Mouse (Mus musculus): ENCODE measurements around the gene Nelfe. TPM values are rescaled to one million over a fixed set of nuclear protein-coding genes. Genes with fewer than 3 reads are reported as not detected.

The Nelfe gene
- polyA plus RNA-seq, 1 experiment, result 173 TPM

DNA sequence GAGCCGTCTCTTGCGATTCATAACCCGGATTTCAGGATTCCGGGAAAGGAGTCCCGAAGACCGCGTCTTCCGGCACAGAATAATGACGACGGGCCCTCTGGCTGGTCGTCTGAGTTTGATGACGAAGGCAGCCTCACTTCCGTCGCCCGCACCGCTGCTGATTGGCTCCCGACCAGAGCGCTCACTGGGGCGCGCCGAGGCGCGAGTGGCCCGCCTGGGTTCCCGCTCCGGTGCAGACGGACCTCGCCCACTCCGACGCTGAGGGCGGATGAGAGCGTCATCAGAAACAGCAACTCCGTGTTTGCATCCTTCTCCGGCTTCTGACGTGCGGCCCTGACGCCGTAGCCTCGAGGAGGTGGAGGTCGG lies 13.4 kb upstream of the Nelfe start, which contains the start of the genes Stk19 and Dxo:
TSS of gene Stk19 (minus strand) at position 90 of the 366 bp plus-strand sequence.
TSS of gene Dxo (plus strand) at position 164 of the 366 bp plus-strand sequence.
- TF ChIP-seq CTCF (IDR thresholded peaks at IDR 0.05; ENCODE audit: control insufficient read depth, insufficient read depth, insufficient replicate concordance, low read depth, low read length) (no peak), POLR2A (IDR thresholded peaks at IDR 0.05; ENCODE audit: control insufficient read depth, low read depth, low read length) (peak; percentile 51; the same call in 1 of the 2 replicates)
- H3K27ac ChIP-seq (ENCODE audit: control insufficient read depth, insufficient read depth, low read depth, low read length), result peak within 1 kb of the TSS; percentile 86
- peaks cover 14% of the 10 kb centered on the region for H3K4me1 ChIP-seq (ENCODE audit: control insufficient read depth, insufficient read depth, low read length)
- peaks cover 1% of the 10 kb centered on the region; the same call in 1 of the 2 replicates for H3K36me3 ChIP-seq (ENCODE audit: control insufficient read depth, insufficient read depth, low read length)
- no peaks in the 10 kb centered on the region for H3K27me3 ChIP-seq (ENCODE audit: control insufficient read depth, insufficient read depth, low read length)
- H3K4me3 ChIP-seq (ENCODE audit: control insufficient read depth, low read depth, low read length), result peak within 1 kb of the TSS; percentile 99

DNA sequence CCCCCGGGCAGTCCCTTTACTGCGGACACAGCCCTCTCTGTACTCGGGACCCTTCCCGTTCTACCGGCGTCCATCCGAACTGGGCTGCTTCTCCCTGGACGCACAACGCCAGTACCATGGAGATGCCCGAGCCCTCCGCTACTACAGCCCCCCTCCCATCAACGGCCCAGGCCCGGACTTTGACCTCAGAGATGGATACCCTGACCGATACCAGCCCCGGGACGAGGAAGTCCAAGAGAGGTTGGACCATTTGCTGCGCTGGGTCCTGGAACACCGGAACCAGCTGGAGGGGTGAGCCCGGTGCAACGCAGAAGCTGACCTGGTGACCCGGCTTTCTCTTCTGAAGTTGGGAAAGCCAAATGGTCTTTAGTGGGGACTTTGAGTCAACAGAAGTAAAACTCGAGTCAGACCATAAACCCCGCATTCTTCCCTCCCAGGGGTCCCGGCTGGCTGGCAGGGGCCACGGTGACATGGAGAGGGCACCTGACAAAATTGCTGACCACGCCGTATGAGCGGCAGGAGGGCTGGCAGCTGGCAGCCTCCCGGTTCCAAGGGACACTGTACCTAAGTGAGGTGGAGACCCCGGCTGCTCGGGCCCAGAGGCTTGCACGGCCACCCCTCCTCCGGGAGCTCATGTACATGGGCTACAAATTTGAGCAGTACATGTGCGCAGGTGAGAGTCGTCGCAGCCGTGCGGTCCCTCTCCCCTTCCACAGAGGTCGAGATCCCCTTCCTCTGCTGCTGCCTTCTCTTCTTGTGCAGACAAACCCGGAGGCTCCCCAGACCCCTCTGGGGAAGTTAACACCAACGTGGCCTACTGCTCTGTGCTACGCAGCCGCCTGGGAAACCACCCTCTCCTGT lies 12.5 kb upstream of the Nelfe start:
- H3K27ac ChIP-seq (ENCODE audit: control insufficient read depth, insufficient read depth, low read depth, low read length), result peak overlapping the region; percentile 86
- H3K4me1 ChIP-seq (ENCODE audit: control insufficient read depth, insufficient read depth, low read length), result peaks cover 14% of the 10 kb centered on the region
- peak overlapping the region; percentile 99 for H3K4me3 ChIP-seq (ENCODE audit: control insufficient read depth, low read depth, low read length)
- H3K27me3 ChIP-seq (ENCODE audit: control insufficient read depth, insufficient read depth, low read length), result no peaks in the 10 kb centered on the region
- TF ChIP-seq POLR2A (IDR thresholded peaks at IDR 0.05; ENCODE audit: control insufficient read depth, low read depth, low read length), result no peak
- TF ChIP-seq CTCF (IDR thresholded peaks at IDR 0.05; ENCODE audit: control insufficient read depth, insufficient read depth, insufficient replicate concordance, low read depth, low read length), result no peak
- H3K36me3 ChIP-seq (ENCODE audit: control insufficient read depth, insufficient read depth, low read length), result peaks cover 1% of the 10 kb centered on the region; the same call in 1 of the 2 replicates

GRCm38 (mm10) chr17:34838785-34839184 lies 11.4 kb upstream of the Nelfe start:
- Histone ChIP-seq H3K4me1 (ENCODE audit: control insufficient read depth, insufficient read depth, low read length) (peaks cover 14% of the 10 kb centered on the region), H3K27me3 (ENCODE audit: control insufficient read depth, insufficient read depth, low read length) (no peaks in the 10 kb centered on the region), H3K27ac (ENCODE audit: control insufficient read depth, insufficient read depth, low read depth, low read length) (no peak overlapping the region), H3K36me3 (ENCODE audit: control insufficient read depth, insufficient read depth, low read length) (peaks cover 1% of the 10 kb centered on the region; the same call in 1 of the 2 replicates), H3K4me3 (ENCODE audit: control insufficient read depth, low read depth, low read length) (no peak overlapping the region; the same call in 1 of the 2 replicates)
- TF ChIP-seq POLR2A (IDR thresholded peaks at IDR 0.05; ENCODE audit: control insufficient read depth, low read depth, low read length) (no peak; the same call in 1 of the 2 replicates), CTCF (IDR thresholded peaks at IDR 0.05; ENCODE audit: control insufficient read depth, insufficient read depth, insufficient replicate concordance, low read depth, low read length) (no peak)

DNA sequence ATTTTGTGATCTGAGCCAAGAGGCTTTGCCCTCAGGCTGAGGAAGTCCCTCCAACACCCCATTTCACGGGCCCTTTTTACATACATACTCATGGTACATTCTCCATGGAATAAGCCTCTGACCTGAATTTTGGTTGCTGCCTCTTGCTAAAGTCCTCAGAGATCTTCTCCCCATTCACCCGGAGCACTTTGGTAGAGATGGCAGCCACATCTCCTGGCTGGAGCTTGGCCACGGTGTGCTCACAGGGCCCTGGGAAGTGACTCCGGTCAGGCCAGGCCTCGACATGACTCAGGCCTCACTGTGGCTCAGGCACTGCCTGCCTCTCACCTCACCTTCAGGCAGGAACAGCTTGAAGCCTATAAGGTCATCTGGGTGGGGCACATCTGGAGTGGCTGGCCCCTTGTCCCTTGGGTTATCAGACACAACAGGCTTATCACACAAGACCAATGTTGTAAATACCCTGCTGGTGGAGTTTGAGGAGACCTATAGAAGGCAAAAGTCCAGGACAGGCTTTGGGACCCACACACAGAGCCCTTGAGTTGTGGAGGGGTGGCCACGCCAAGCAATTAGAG lies 9.4 kb upstream of the Nelfe start:
- Histone ChIP-seq H3K27ac (ENCODE audit: control insufficient read depth, insufficient read depth, low read depth, low read length) (no peak overlapping the region), H3K27me3 (ENCODE audit: control insufficient read depth, insufficient read depth, low read length) (no peaks in the 10 kb centered on the region), H3K4me3 (ENCODE audit: control insufficient read depth, low read depth, low read length) (no peak overlapping the region), H3K4me1 (ENCODE audit: control insufficient read depth, insufficient read depth, low read length) (peaks cover 14% of the 10 kb centered on the region), H3K36me3 (ENCODE audit: control insufficient read depth, insufficient read depth, low read length) (no peaks in the 10 kb centered on the region)
- TF ChIP-seq POLR2A (IDR thresholded peaks at IDR 0.05; ENCODE audit: control insufficient read depth, low read depth, low read length), result no peak

- no peaks in the 10 kb centered on the region for H3K27me3 ChIP-seq (ENCODE audit: control insufficient read depth, insufficient read depth, low read length)
- H3K4me3 ChIP-seq (ENCODE audit: control insufficient read depth, low read depth, low read length), result no peak overlapping the region
- no peaks in the 10 kb centered on the region for H3K4me1 ChIP-seq (ENCODE audit: control insufficient read depth, insufficient read depth, low read length)
- TF ChIP-seq CTCF (IDR thresholded peaks at IDR 0.05; ENCODE audit: control insufficient read depth, insufficient read depth, insufficient replicate concordance, low read depth, low read length) (no peak), POLR2A (IDR thresholded peaks at IDR 0.05; ENCODE audit: control insufficient read depth, low read depth, low read length) (no peak)
- H3K27ac ChIP-seq (ENCODE audit: control insufficient read depth, insufficient read depth, low read depth, low read length), result no peak overlapping the region
- peaks cover 2% of the 10 kb centered on the region; the same call in 1 of the 2 replicates for H3K36me3 ChIP-seq (ENCODE audit: control insufficient read depth, insufficient read depth, low read length)
These were observed 5.3 kb upstream of the Nelfe start for GRCm38 (mm10) chr17:34844884-34845283.

DNA sequence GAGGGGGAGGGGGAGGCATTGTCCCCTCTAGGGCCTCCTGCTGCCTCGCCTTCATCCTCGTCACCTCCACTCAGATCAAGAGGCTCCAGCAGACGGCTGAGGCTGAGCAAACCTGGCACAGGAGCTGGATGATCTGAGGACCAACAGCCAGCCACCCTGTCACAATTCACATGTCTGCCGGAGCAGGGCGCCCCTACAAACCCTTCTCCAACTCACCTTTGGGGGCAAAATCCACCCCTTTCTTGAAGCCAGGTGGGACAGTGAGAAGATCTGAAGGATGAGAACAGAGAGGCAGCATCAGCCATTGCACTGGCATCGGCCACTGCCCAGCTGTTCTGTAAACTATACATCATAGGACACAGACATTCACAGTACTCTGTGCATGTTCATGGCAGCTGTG lies 3.0 kb upstream of the Nelfe start:
- no peaks in the 10 kb centered on the region for H3K27me3 ChIP-seq (ENCODE audit: control insufficient read depth, insufficient read depth, low read length)
- TF ChIP-seq POLR2A (IDR thresholded peaks at IDR 0.05; ENCODE audit: control insufficient read depth, low read depth, low read length) (no peak), CTCF (IDR thresholded peaks at IDR 0.05; ENCODE audit: control insufficient read depth, insufficient read depth, insufficient replicate concordance, low read depth, low read length) (no peak)
- no peak overlapping the region for H3K4me3 ChIP-seq (ENCODE audit: control insufficient read depth, low read depth, low read length)
- H3K36me3 ChIP-seq (ENCODE audit: control insufficient read depth, insufficient read depth, low read length), result peaks cover 2% of the 10 kb centered on the region; the same call in 1 of the 2 replicates
- no peak overlapping the region for H3K27ac ChIP-seq (ENCODE audit: control insufficient read depth, insufficient read depth, low read depth, low read length)
- H3K4me1 ChIP-seq (ENCODE audit: control insufficient read depth, insufficient read depth, low read length), result peaks cover 3% of the 10 kb centered on the region

DNA sequence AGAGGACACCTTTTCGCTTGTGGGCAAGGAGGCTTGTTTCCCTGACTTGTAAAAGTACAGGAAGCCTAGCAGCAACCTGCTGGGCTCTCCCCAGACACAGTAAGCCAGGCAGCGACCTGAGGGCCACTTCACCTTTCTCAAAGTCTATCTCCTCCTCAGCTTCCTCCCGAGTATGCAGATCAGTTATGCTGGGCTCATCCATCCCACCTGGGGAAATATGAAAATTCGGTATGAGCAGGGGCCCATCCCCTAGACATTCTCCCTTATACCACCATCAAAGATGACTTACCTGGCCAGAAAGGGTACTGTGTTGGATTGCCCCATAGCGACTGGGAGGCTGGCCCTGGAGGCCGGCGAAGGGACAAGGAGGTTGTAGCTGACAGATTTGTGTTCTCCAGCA lies 2.6 kb upstream of the Nelfe start:
- peaks cover 3% of the 10 kb centered on the region for H3K4me1 ChIP-seq (ENCODE audit: control insufficient read depth, insufficient read depth, low read length)
- TF ChIP-seq POLR2A (IDR thresholded peaks at IDR 0.05; ENCODE audit: control insufficient read depth, low read depth, low read length), result no peak
- no peak for TF ChIP-seq CTCF (IDR thresholded peaks at IDR 0.05; ENCODE audit: control insufficient read depth, insufficient read depth, insufficient replicate concordance, low read depth, low read length)
- no peak overlapping the region for H3K27ac ChIP-seq (ENCODE audit: control insufficient read depth, insufficient read depth, low read depth, low read length)
- no peaks in the 10 kb centered on the region for H3K27me3 ChIP-seq (ENCODE audit: control insufficient read depth, insufficient read depth, low read length)
- no peak overlapping the region for H3K4me3 ChIP-seq (ENCODE audit: control insufficient read depth, low read depth, low read length)
- peaks cover 2% of the 10 kb centered on the region; the same call in 1 of the 2 replicates for H3K36me3 ChIP-seq (ENCODE audit: control insufficient read depth, insufficient read depth, low read length)
